Mouse (Mus musculus) embryonic facial prominence, embryonic 12.5 days (tissue): Measurements from ENCODE around the gene Evx1. TPM values are rescaled to one million over a fixed set of nuclear protein-coding genes. Genes with fewer than 3 reads are reported as not detected.

Experiments used
- ATAC-seq: fragments of 200-750 bp; cut with Nextera tagmentation; 2 replicates; pipeline ENCODE4 v1.8.0; 2017; ENCODE audit not compliant: insufficient number of reproducible peaks, insufficient read depth, low FRiP score, low TSS enrichment
- H3K27ac ChIP-seq: fragments of 300-500 bp; sonication (generic); 2 replicates; pipeline ENCODE4 v1.5.1; 2016; ENCODE audit warnings: mild to moderate bottlenecking
- H3K27me3 ChIP-seq: fragments of 300-500 bp; sonication (generic); 2 replicates; pipeline ENCODE4 v1.6.1; 2016; ENCODE audit warnings: mild to moderate bottlenecking, moderate library complexity
- H3K36me3 ChIP-seq: fragments of 300-500 bp; sonication (generic); 2 replicates; pipeline ENCODE4 v1.6.1; 2016; ENCODE audit warnings: mild to moderate bottlenecking
- H3K4me1 ChIP-seq: fragments of 300-500 bp; sonication (generic); 2 replicates; pipeline ENCODE4 v1.6.1; 2016
- H3K4me2 ChIP-seq: fragments of 300-500 bp; sonication (generic); replicated peaks from 2 replicates; pipeline ENCODE4 v1.6.1; 2016; ENCODE audit warnings: mild to moderate bottlenecking, moderate library complexity
- H3K4me3 ChIP-seq: fragments of 300-500 bp; sonication (generic); 2 replicates; pipeline ENCODE4 v1.5.1; 2016; ENCODE audit warnings: mild to moderate bottlenecking
- H3K9ac ChIP-seq: fragments of 300-500 bp; sonication (generic); 2 replicates; pipeline ENCODE4 v1.6.1; 2016; ENCODE audit warnings: mild to moderate bottlenecking, moderate library complexity
- H3K9me3 ChIP-seq: fragments of 300-500 bp; sonication (generic); 2 replicates; pipeline ENCODE4 v1.6.1; 2016; ENCODE audit warnings: mild to moderate bottlenecking, moderate library complexity
- WGBS: fragments of 180-500 bp; shearing (Covaris S2); methylation state at CpG from one replicate; pipeline ENCODE4 v1.1.7; 2016; 5-methylcytosine and 5-hydroxymethylcytosine counted together
- polyA plus RNA-seq: library from polyadenylated mRNA; unstranded; fragments of >200 nt; fragmentation: Nextera tagmentation; extraction: Ambion mirVana; gene quantifications from 2 replicates; pipeline ENCODE4 v1.2.1, GENCODE M21; 2016

Gene Evx1
- polyA plus RNA-seq, 1 experiment from 2014 or later: 0.47 TPM

GRCm38 (mm10) chr6:52294616-52295015, 18.7 kb upstream of the Evx1 start:
- H3K36me3 ChIP-seq: no peaks in the 10 kb centered on the region
- H3K4me1 ChIP-seq: peaks cover 5% of the 10 kb centered on the region; the same call in 1 of the 2 replicates
- H3K9me3 ChIP-seq: no peaks in the 10 kb centered on the region
- H3K27ac ChIP-seq: no peak overlapping the region
- no peak overlapping the region for H3K4me2 ChIP-seq
- WGBS: 76% methylated on average over 6 of the region's 6 CpGs
- no peak overlapping the region for H3K4me3 ChIP-seq
- no peak for ATAC-seq
- H3K9ac ChIP-seq: no peak overlapping the region
- H3K27me3 ChIP-seq: peaks cover 73% of the 10 kb centered on the region

GRCm38 (mm10) chr6:52298511-52298910, 14.8 kb upstream of the Evx1 start:
- no peak for ATAC-seq
- no peak overlapping the region for H3K27ac ChIP-seq
- no peaks in the 10 kb centered on the region for H3K4me1 ChIP-seq
- peaks cover 62% of the 10 kb centered on the region for H3K27me3 ChIP-seq
- H3K36me3 ChIP-seq: no peaks in the 10 kb centered on the region
- WGBS: 70% methylated on average over 4 of the region's 4 CpGs
- H3K4me2 ChIP-seq: no peak overlapping the region
- no peaks in the 10 kb centered on the region for H3K9me3 ChIP-seq
- no peak overlapping the region for H3K9ac ChIP-seq
- H3K4me3 ChIP-seq: no peak overlapping the region

- Histone ChIP-seq H3K4me1 (no peaks in the 10 kb centered on the region), H3K27ac (no peak overlapping the region), H3K9ac (no peak overlapping the region), H3K27me3 (peaks cover 64% of the 10 kb centered on the region), H3K4me3 (no peak overlapping the region), H3K9me3 (no peaks in the 10 kb centered on the region), H3K36me3 (no peaks in the 10 kb centered on the region), H3K4me2 (no peak overlapping the region)
- ATAC-seq: no peak
- WGBS: 75% methylated on average over 4 of the region's 4 CpGs
Observed at GRCm38 (mm10) chr6:52300806-52301205, 12.5 kb upstream of the Evx1 start.

- no peak for ATAC-seq
- Histone ChIP-seq H3K27me3 (peaks cover 74% of the 10 kb centered on the region), H3K4me2 (no peak overlapping the region), H3K9me3 (no peaks in the 10 kb centered on the region), H3K36me3 (no peaks in the 10 kb centered on the region), H3K4me1 (no peaks in the 10 kb centered on the region), H3K4me3 (no peak overlapping the region), H3K27ac (no peak overlapping the region), H3K9ac (no peak overlapping the region)
- WGBS: 60% methylated on average over 3 of the region's 3 CpGs
Observed at GRCm38 (mm10) chr6:52303426-52303825, 9.9 kb upstream of the Evx1 start.

- H3K4me2 ChIP-seq: peak overlapping the region; percentile 61
- peak overlapping the region; percentile 40 for H3K4me3 ChIP-seq
- no peaks in the 10 kb centered on the region for H3K4me1 ChIP-seq
- no peaks in the 10 kb centered on the region for H3K9me3 ChIP-seq
- under 1% methylated on average over 30 of the region's 30 CpGs for WGBS
- ATAC-seq: 0 out of 2 replicates have a peak, but pooled peaks have one; percentile 47
- no peak overlapping the region for H3K27ac ChIP-seq
- H3K36me3 ChIP-seq: no peaks in the 10 kb centered on the region
- H3K27me3 ChIP-seq: peaks cover 78% of the 10 kb centered on the region
- peak overlapping the region; percentile 11; the same call in 1 of the 2 replicates for H3K9ac ChIP-seq
Observed at GRCm38 (mm10) chr6:52305877-52306389, 7.4 kb upstream of the Evx1 start.

- Histone ChIP-seq H3K9me3 (no peaks in the 10 kb centered on the region), H3K4me1 (0 out of 2 replicates have a peak, but pooled peaks cover 9% of the 10 kb centered on the region), H3K27ac (no peak overlapping the region), H3K4me3 (no peak overlapping the region), H3K27me3 (peaks cover 91% of the 10 kb centered on the region), H3K36me3 (no peaks in the 10 kb centered on the region), H3K4me2 (no peak overlapping the region), H3K9ac (no peak overlapping the region)
- 9% methylated on average over 10 of the region's 10 CpGs for WGBS
- no peak for ATAC-seq
Observed at GRCm38 (mm10) chr6:52309766-52310165, 3.5 kb upstream of the Evx1 start.

GRCm38 (mm10) chr6:52310366-52310765, 2.9 kb upstream of the Evx1 start:
- no peak overlapping the region for H3K27ac ChIP-seq
- no peaks in the 10 kb centered on the region for H3K36me3 ChIP-seq
- 0 out of 2 replicates have a peak, but pooled peaks cover 9% of the 10 kb centered on the region for H3K4me1 ChIP-seq
- ATAC-seq: no peak
- no peak overlapping the region for H3K4me3 ChIP-seq
- H3K9ac ChIP-seq: no peak overlapping the region
- peaks cover 92% of the 10 kb centered on the region for H3K27me3 ChIP-seq
- 0 out of 2 replicates have a peak overlapping the region, but pooled peaks have one; percentile 15 for H3K4me2 ChIP-seq
- WGBS: 1% methylated on average over 24 of the region's 24 CpGs
- H3K9me3 ChIP-seq: no peaks in the 10 kb centered on the region

- Histone ChIP-seq H3K9me3 (no peaks in the 10 kb centered on the region), H3K4me1 (peaks cover 17% of the 10 kb centered on the region), H3K9ac (no peak overlapping the region), H3K27ac (no peak overlapping the region), H3K36me3 (no peaks in the 10 kb centered on the region), H3K4me2 (no peak overlapping the region), H3K4me3 (no peak overlapping the region), H3K27me3 (peaks cover 92% of the 10 kb centered on the region)
- no peak for ATAC-seq
- WGBS: 3% methylated on average over 6 of the region's 6 CpGs
Observed at GRCm38 (mm10) chr6:52311661-52312557, 1.4 kb upstream of the Evx1 start.

- H3K27ac ChIP-seq: no peak overlapping the region
- H3K4me2 ChIP-seq: no peak overlapping the region
- no peaks in the 10 kb centered on the region for H3K9me3 ChIP-seq
- H3K9ac ChIP-seq: no peak overlapping the region
- peaks cover 17% of the 10 kb centered on the region for H3K4me1 ChIP-seq
- ATAC-seq: no peak
- H3K4me3 ChIP-seq: no peak overlapping the region
- H3K27me3 ChIP-seq: peaks cover 92% of the 10 kb centered on the region
- H3K36me3 ChIP-seq: no peaks in the 10 kb centered on the region
- under 1% methylated on average over 8 of the region's 8 CpGs for WGBS
Observed at GRCm38 (mm10) chr6:52312558-52312915, 761 bp upstream of the Evx1 start.

GRCm38 (mm10) chr6:52314304-52315100, 1.2 kb downstream of the Evx1 start:
- ATAC-seq: no peak
- Histone ChIP-seq H3K27me3 (peaks cover 93% of the 10 kb centered on the region), H3K4me1 (peaks cover 17% of the 10 kb centered on the region), H3K9ac (no peak overlapping the region), H3K36me3 (no peaks in the 10 kb centered on the region), H3K9me3 (no peaks in the 10 kb centered on the region), H3K27ac (no peak overlapping the region), H3K4me2 (no peak overlapping the region), H3K4me3 (no peak overlapping the region)
- WGBS: under 1% methylated on average over 27 of the region's 27 CpGs

GRCm38 (mm10) chr6:52315441-52316412, 2.4 kb downstream of the Evx1 start:
- H3K4me3 ChIP-seq: peak overlapping the region; percentile 28
- H3K36me3 ChIP-seq: no peaks in the 10 kb centered on the region
- H3K27ac ChIP-seq: no peak overlapping the region
- peak overlapping the region; percentile 44 for H3K4me2 ChIP-seq
- WGBS: 2% methylated on average over 27 of the region's 27 CpGs
- no peaks in the 10 kb centered on the region for H3K9me3 ChIP-seq
- peaks cover 17% of the 10 kb centered on the region for H3K4me1 ChIP-seq
- no peak for ATAC-seq
- 0 out of 2 replicates have a peak overlapping the region, but pooled peaks have one; percentile 19 for H3K9ac ChIP-seq
- H3K27me3 ChIP-seq: peaks cover 94% of the 10 kb centered on the region
